In the genomic region with DNA sequence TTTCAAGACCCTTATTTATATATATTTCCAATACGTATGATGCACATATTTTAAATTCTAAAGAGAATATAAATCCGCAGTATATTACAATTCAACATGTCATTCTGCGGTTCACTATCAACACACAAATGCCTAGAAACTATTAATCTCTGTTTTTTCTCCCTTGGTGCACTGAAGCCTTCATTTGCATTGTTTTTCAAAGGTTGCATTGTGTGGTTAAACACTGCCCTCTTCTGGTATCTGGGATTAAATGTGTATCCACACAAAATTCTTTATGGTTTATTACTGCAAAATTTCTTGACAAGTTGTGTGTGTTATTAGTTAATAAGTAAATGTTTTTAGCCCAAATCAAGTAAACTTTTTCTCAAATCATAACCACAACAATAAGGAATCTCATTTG, we compare ENCODE assay signal across 10 mouse cellular contexts. TPM values are rescaled to one million over a fixed set of nuclear protein-coding genes. Genes with fewer than 3 reads are reported as not detected.
A peak's percentile ranks its signal among the peaks of the same experiment; 100 is the strongest.
DNase-seq lines count a peak whose midpoint lies in the region; TF ChIP-seq lines count a peak whose summit lies in the region.
"Had no signal": no experiment of that assay in that cellular context is flagged by ENCODE, and none has a peak within 500 bp of the region (broad histone marks: within the 10 kb centered on the region; RNA-seq: fewer than 3 reads in every experiment).

No protein-coding gene starts in this region.

- TF ChIP-seq POLR2A in cortical plate, adult 2 months (IDR thresholded peaks at IDR 0.05; ENCODE audit: extremely low read depth, insufficient read depth, low read length), result no peak

- H3K27ac ChIP-seq in cortical plate, adult 2 months (ENCODE audit: insufficient read depth, low read length), result no peak overlapping the region

- TF ChIP-seq CTCF in cortical plate, adult 2 months (IDR thresholded peaks at IDR 0.05; ENCODE audit: extremely low read depth, insufficient read depth, low read length), result peak; percentile 18; the same call in 1 of the 2 replicates

- DNase-seq in kidney, adult 9 months, result peak; percentile 60
- no peak for DNase-seq in kidney, adult 11 months
- DNase-seq in 416B (ENCODE audit: low read depth), result peak; percentile 73
- peak; percentile 70 for DNase-seq in CD4-positive helper T cell, adult 2 months (ENCODE audit: low read depth, low spot score)
- peak; percentile 23 for DNase-seq in retina, adult 2 months (ENCODE audit: low read depth, low spot score)
- DNase-seq in urinary bladder, postnatal 10 days (ENCODE audit: low spot score), result no peak
- no peak for DNase-seq in ovary, postnatal 10 days (ENCODE audit: low spot score)

- no peaks in the 10 kb centered on the region for H3K4me1 ChIP-seq in cortical plate, adult 2 months (ENCODE audit: control insufficient read depth, insufficient read depth, low read length)

- no peak overlapping the region for H3K4me3 ChIP-seq in cortical plate, adult 2 months (ENCODE audit: insufficient read depth, low read length)

RNA-seq across cellular contexts. Expression of a gene that starts 1.9 kb away (rescaled TPM):
- polyA plus RNA-seq in cortical plate, adult 2 months (2012; rRNA removed), result 11.7 and 11.8 TPM in 2 replicates

RNA-seq across cellular contexts. Expression of a gene that starts 26.7 kb away (rescaled TPM):
- polyA plus RNA-seq in cortical plate, adult 2 months (2012; rRNA removed), result 0.04 TPM in 1 of 2 replicates, not detected in the other
- polyA plus RNA-seq: frontal cortex, adult 2 months; testis, adult 2 months had no signal

Comparison
In these comparisons a context has a peak if more than half of its experiments do, and no peak if none do; other contexts are left out.
1. DNase-seq: peak in kidney, adult 9 months (single experiment), 416B (single experiment), CD4-positive helper T cell, adult 2 months (single experiment) and retina, adult 2 months (single experiment); none in kidney, adult 11 months (single experiment), urinary bladder, postnatal 10 days (single experiment) and ovary, postnatal 10 days (single experiment).